Mouse (Mus musculus) heart, embryonic 14.5 days (tissue): ENCODE measurements around the gene Mafk. TPM values are rescaled to one million over a fixed set of nuclear protein-coding genes. Genes with fewer than 3 reads are reported as not detected.
A peak's percentile ranks its signal among the peaks of the same experiment; 100 is the strongest.

ENCODE experiments used
- ATAC-seq: fragments of 200-750 bp; cut with Nextera tagmentation; 2 replicates; pipeline ENCODE4 v1.8.0; 2017; ENCODE audit warnings: low read depth, moderate TSS enrichment; ENCODE audit not compliant: insufficient number of reproducible peaks, insufficient read depth, low FRiP score
- H3K27ac ChIP-seq, 2 experiments: fragments of 200-500 bp in 1 of 2; fragments of 300-500 bp in 1 of 2; sonication (generic) in 1 of 2; replicated peaks in 1 of 2; 2 replicates each; pipeline ENCODE4 v1.5.1; 2012 to 2014; ENCODE audit warnings: low read depth in 2 of 2, low read length in 2 of 2, control low read depth in 1 of 2, mild to moderate bottlenecking in 1 of 2, mixed read lengths in 1 of 2; ENCODE audit not compliant: control insufficient read depth in 1 of 2, insufficient read depth in 1 of 2
- H3K27me3 ChIP-seq: fragments of 300-500 bp; sonication (generic); 2 replicates; pipeline ENCODE4 v1.6.1; 2014; ENCODE audit warnings: mild to moderate bottlenecking, low read length, control low read depth; ENCODE audit not compliant: control insufficient read depth, insufficient read depth
- H3K36me3 ChIP-seq: fragments of 300-500 bp; sonication (generic); 2 replicates; pipeline ENCODE4 v1.6.1; 2014; ENCODE audit warnings: mild to moderate bottlenecking, control low read depth, low read length, mixed read lengths; ENCODE audit not compliant: control insufficient read depth, insufficient read depth
- H3K4me1 ChIP-seq, 2 experiments: fragments of 200-500 bp in 1 of 2; fragments of 300-500 bp in 1 of 2; sonication (generic) in 1 of 2; 2 replicates each; pipeline ENCODE4 v1.6.1; 2012 to 2014; ENCODE audit warnings: low read length in 2 of 2, control low read depth in 1 of 2, mixed read lengths in 1 of 2; ENCODE audit not compliant: control insufficient read depth in 2 of 2, insufficient read depth in 2 of 2
- H3K4me2 ChIP-seq: fragments of 300-500 bp; sonication (generic); 2 replicates; pipeline ENCODE4 v1.6.1; 2014; ENCODE audit warnings: mild to moderate bottlenecking, low read length
- H3K4me3 ChIP-seq, 2 experiments: fragments of 200-500 bp in 1 of 2; fragments of 300-500 bp in 1 of 2; sonication (generic) in 1 of 2; 2 replicates each; pipeline ENCODE4 v1.5.1; 2012 to 2014; ENCODE audit warnings: low read length in 2 of 2, mild to moderate bottlenecking in 2 of 2, control low read depth in 1 of 2, low read depth in 1 of 2, moderate library complexity in 1 of 2; ENCODE audit not compliant: control insufficient read depth in 1 of 2, insufficient read depth in 1 of 2
- H3K9ac ChIP-seq: fragments of 300-500 bp; sonication (generic); 2 replicates; pipeline ENCODE4 v1.6.1; 2014; ENCODE audit warnings: mild to moderate bottlenecking, low read length
- H3K9me3 ChIP-seq: fragments of 300-500 bp; sonication (generic); 2 replicates; pipeline ENCODE4 v1.6.1; 2016; ENCODE audit warnings: low read length, control low read depth; ENCODE audit not compliant: control insufficient read depth
- WGBS: fragments of 180-500 bp; shearing (Covaris S2); extraction: QIAGEN DNeasy Blood & Tissue Kit; methylation state at CpG from one replicate; pipeline ENCODE4 v1.1.7; 2014; 5-methylcytosine and 5-hydroxymethylcytosine counted together
- polyA plus RNA-seq: library from polyadenylated mRNA; unstranded; fragments of >200 nt; fragmentation: Nextera tagmentation; extraction: Ambion mirVana; gene quantifications from 2 replicates; pipeline ENCODE4 v1.2.1, GENCODE M21; 2014

Gene Mafk
- polyA plus RNA-seq, 1 experiment from 2014 or later: 11.2 TPM

DNA sequence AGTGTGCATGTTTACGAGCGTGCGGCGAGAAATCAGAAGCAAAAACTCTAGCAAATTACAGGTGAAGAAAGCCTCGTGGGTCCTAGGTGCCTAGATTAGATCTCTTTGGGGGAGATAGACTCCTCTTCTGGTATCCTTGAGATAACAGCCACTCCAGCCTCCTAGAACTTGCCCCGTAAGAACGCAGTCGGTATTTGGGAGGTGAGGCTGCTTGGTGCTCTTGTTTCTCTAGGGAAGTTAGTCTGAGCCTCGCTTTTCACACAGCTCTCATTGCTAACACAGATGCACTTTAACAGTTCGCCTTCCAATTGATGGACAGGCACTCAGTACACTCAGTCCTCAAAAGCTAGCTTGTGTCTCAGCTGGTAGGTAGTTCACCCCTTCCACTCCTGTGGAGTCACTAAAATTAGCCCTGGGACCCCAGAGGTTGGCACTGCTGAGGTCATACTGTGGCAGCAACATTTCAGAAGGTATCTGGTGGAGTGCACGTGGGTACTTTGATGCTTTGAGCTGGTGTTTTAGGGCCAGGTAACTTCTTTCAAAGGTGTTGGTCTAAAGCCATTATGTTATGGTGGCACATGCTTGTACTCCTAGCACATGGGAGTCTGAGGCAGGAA, 954 bp downstream of the Mafk start:
- Histone ChIP-seq H3K9me3 (no peaks in the 10 kb centered on the region), H3K4me3 (peak overlapping the region; percentile 72 to 93), H3K9ac (peak overlapping the region; percentile 94), H3K36me3 (no peaks in the 10 kb centered on the region), H3K4me1 (peaks cover 50 to 54% of the 10 kb centered on the region in 2 experiments), H3K4me2 (peak overlapping the region; percentile 98), H3K27me3 (no peaks in the 10 kb centered on the region), H3K27ac (peak overlapping the region; percentile 77 to 85)
- WGBS: 8% methylated on average over 11 of the region's 11 CpGs
- no peak for ATAC-seq

GRCm38 (mm10) chr5:139792966-139793337, 1.6 kb downstream of the Mafk start:
- peak overlapping the region; percentile 98 for H3K4me2 ChIP-seq
- peak overlapping the region; percentile 77 to 85 for H3K27ac ChIP-seq
- H3K27me3 ChIP-seq: no peaks in the 10 kb centered on the region
- no peaks in the 10 kb centered on the region for H3K9me3 ChIP-seq
- no peaks in the 10 kb centered on the region for H3K36me3 ChIP-seq
- peak overlapping the region; percentile 94 for H3K9ac ChIP-seq
- peaks cover 56 to 60% of the 10 kb centered on the region in 2 experiments for H3K4me1 ChIP-seq
- ATAC-seq: no peak
- WGBS: 0% methylated on average over 3 of the region's 3 CpGs
- H3K4me3 ChIP-seq: peak overlapping the region; percentile 25 to 93; a peak in 3 of 4 replicates

GRCm38 (mm10) chr5:139793338-139794089, 2.2 kb downstream of the Mafk start:
- no peaks in the 10 kb centered on the region for H3K9me3 ChIP-seq
- peak overlapping the region; percentile 98 for H3K4me2 ChIP-seq
- H3K36me3 ChIP-seq: no peaks in the 10 kb centered on the region

DNA sequence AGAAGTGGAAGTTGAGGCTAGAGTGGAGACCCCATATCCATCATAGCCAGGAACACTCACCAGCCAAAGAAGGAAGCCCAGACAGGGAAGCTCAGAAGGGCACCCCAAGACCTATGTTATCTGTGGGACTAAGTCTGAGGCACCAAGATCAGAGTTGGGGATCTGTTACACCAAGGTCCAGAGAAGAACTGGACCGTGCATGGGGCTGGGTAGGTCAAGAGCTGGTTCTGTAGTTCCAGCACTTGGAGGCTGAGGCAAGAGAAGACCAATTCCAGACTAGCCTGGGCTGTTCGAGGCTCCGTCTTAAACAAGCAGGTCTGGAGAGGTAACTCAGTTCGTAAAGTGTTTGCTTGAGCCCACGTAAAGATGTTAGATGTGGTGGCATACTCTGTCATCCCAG, 2.8 kb downstream of the Mafk start:
- H3K9ac ChIP-seq: peak overlapping the region; percentile 94; the same call in 1 of the 2 replicates
- 87% methylated on average over 5 of the region's 5 CpGs for WGBS
- peak overlapping the region; percentile 74 to 85; a peak in 3 of 4 replicates for H3K27ac ChIP-seq
- H3K4me1 ChIP-seq: peaks cover 66 to 72% of the 10 kb centered on the region in 2 experiments
- no peak overlapping the region; a peak in 1 of 4 replicates for H3K4me3 ChIP-seq
- peaks cover 3% of the 10 kb centered on the region for H3K36me3 ChIP-seq
- no peaks in the 10 kb centered on the region for H3K9me3 ChIP-seq
- no peak for ATAC-seq
- peak overlapping the region; percentile 98 for H3K4me2 ChIP-seq
- H3K27me3 ChIP-seq: no peaks in the 10 kb centered on the region

More at GRCm38 (mm10) chr5:139793338-139794089, 2.2 kb downstream of the Mafk start:
- Histone ChIP-seq H3K4me1 (peaks cover 62 to 66% of the 10 kb centered on the region in 2 experiments), H3K9ac (peak overlapping the region; percentile 94), H3K27ac (peak overlapping the region; percentile 77 to 85), H3K4me3 (peak overlapping the region; percentile 25 to 93; a peak in 3 of 4 replicates), H3K27me3 (no peaks in the 10 kb centered on the region)
- WGBS: 18% methylated on average over 11 of the region's 11 CpGs
- ATAC-seq: no peak

DNA sequence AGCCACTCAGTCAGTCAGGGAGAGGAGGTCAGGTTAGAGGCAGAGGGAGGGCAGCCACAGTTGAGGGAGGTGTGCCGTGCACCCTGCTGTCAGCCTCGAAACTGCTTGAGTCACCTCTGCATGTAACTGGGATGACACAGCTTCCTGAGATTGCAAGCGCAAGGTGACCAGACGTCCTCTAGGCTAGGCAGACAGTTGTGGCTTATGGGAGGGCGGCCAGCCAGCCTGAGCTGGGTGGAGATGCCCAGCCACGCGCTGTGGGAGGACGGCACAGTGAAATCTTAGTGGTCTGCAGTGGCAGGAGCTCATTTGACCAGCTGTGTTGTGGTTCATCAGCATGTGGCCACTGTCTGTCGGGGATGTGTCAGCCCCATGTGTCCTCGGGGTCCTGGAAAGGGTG, 3.6 kb downstream of the Mafk start:
- WGBS: 27% methylated on average over 10 of the region's 10 CpGs
- H3K36me3 ChIP-seq: peaks cover 11% of the 10 kb centered on the region

GRCm38 (mm10) chr5:139796001-139796620, 4.8 kb downstream of the Mafk start:
- H3K4me2 ChIP-seq: peak overlapping the region; percentile 58

More for the DNA sequence above, 3.6 kb downstream of the Mafk start:
- H3K27ac ChIP-seq: peak overlapping the region; percentile 74 to 94
- no peaks in the 10 kb centered on the region for H3K27me3 ChIP-seq
- no peaks in the 10 kb centered on the region for H3K9me3 ChIP-seq
- ATAC-seq: no peak
- H3K4me3 ChIP-seq: no peak overlapping the region
- peaks cover 67 to 75% of the 10 kb centered on the region in 2 experiments for H3K4me1 ChIP-seq
- peak overlapping the region; percentile 46; the same call in 1 of the 2 replicates for H3K9ac ChIP-seq
- H3K4me2 ChIP-seq: peak overlapping the region; percentile 37; the same call in 1 of the 2 replicates

GRCm38 (mm10) chr5:139796900-139797299, 5.6 kb downstream of the Mafk start:
- H3K9me3 ChIP-seq: no peaks in the 10 kb centered on the region
- H3K27me3 ChIP-seq: no peaks in the 10 kb centered on the region
- H3K4me3 ChIP-seq: peak overlapping the region; percentile 27 to 28; a peak in 3 of 4 replicates
- H3K27ac ChIP-seq: peak overlapping the region; percentile 94
- H3K4me2 ChIP-seq: peak overlapping the region; percentile 58
- H3K9ac ChIP-seq: peak overlapping the region; percentile 75
- 2% methylated on average over 13 of the region's 13 CpGs for WGBS
- peaks cover 66 to 84% of the 10 kb centered on the region in 2 experiments for H3K4me1 ChIP-seq
- ATAC-seq: peak; percentile 74
- H3K36me3 ChIP-seq: peaks cover 30% of the 10 kb centered on the region

More at GRCm38 (mm10) chr5:139796001-139796620, 4.8 kb downstream of the Mafk start:
- H3K27me3 ChIP-seq: no peaks in the 10 kb centered on the region
- peaks cover 23% of the 10 kb centered on the region for H3K36me3 ChIP-seq
- H3K9me3 ChIP-seq: no peaks in the 10 kb centered on the region
- peak overlapping the region; percentile 94 for H3K27ac ChIP-seq
- no peak for ATAC-seq
- H3K4me1 ChIP-seq: peaks cover 66 to 83% of the 10 kb centered on the region in 2 experiments
- 67% methylated on average over 9 of the region's 9 CpGs for WGBS
- peak overlapping the region; percentile 75 for H3K9ac ChIP-seq
- peak overlapping the region in 1 of 2 experiments; percentile 27; a peak in 1 of 4 replicates for H3K4me3 ChIP-seq
